Mouse (Mus musculus): ENCODE measurements around the gene Kcna2.

The Kcna2 gene

DNA sequence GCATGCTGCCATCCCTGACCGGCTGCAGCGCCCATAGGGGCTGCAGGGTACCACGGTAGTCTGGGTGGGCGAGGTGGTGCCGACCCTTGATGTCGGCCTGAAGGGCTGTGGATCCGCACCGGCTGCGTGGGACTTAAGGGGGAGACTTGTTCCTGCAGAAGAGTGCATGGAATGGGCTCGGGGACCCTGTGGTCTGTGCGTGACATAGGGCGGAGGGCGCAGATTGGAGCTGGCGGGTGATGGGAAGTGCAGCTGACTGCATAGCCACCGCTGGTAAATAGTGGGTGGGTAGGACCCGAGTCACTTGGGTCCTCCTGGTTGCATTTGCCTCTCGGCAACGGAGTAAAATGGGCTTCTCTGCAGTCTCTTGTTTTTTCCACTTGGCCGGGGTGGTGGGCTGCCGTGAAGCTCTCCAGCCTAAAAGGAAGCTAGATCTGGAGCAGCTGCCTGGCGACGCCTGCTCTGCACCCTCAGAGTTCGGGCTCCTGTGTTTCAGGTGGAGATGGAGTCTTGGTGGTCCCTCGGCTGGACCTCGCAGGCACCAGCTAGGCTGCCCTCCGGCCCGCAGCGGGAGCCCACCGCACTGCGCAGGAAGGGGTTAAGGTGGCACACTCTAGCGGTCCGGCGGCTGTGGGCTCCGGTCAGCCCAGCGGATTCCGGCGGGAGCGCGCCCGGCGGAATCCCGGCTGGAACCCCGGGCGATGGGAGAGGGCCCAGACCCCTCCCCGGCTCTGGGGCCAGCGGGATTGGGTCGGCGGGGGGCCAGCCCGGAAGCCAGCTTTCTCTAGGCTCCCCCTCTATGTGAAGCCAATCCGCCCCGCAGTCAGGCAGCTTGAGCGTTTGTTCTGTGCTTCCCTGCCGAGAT, 1.1 kb downstream of the Kcna2 start:
- peak; percentile 69 for DNase-seq (ENCODE audit: extremely low spot score, low spot score)

DNA sequence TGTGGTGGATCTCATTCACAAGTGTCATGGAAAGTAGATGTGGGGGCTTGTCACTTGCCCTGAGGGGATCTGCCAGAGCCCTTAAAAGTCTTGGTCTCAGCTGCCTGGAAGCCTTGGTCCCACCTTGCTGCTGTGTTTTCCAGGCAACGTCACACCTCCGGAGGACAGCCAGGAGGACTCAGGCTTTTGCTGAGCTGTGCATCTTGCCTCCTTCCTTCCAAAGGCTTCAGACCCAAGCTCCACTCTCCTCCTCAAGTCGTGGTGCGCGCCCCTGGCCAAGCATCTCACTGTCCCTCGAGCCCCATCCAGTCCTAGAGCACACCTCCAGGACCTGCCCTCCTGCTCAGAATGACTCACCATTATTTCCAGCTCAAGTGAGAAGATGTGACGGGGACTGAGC, 2.1 kb downstream of the Kcna2 start:
- DNase-seq (ENCODE audit: extremely low spot score, low spot score), result no peak

DNA sequence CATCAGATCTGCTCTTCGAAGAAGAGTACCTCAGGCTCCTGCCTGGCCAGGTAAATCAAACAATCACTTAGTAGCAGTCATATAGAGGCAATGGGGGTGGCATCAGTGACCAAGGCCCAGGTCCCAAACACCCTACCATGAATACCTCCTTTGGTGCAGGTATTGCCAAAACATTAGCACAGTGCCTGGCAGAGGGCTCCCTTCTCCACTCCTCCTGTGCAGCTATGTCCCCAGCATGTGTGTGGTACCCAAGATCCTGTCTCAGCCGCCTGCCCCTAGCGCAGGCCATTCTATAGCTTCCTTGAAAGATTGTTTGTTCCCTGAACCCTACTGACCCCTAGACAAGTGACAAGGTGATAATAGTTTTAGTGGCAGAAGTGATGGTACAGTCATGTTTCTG, 2.5 kb downstream of the Kcna2 start:
- no peak for DNase-seq (ENCODE audit: extremely low spot score, low spot score)

GRCm38 (mm10) chr3:107105986-107106385, 5.0 kb downstream of the Kcna2 start:
- no peak for DNase-seq (ENCODE audit: extremely low spot score, low spot score)

GRCm38 (mm10) chr3:107112498-107112897, 11.6 kb downstream of the Kcna2 start:
- no peak for DNase-seq (ENCODE audit: extremely low spot score, low spot score)

DNA sequence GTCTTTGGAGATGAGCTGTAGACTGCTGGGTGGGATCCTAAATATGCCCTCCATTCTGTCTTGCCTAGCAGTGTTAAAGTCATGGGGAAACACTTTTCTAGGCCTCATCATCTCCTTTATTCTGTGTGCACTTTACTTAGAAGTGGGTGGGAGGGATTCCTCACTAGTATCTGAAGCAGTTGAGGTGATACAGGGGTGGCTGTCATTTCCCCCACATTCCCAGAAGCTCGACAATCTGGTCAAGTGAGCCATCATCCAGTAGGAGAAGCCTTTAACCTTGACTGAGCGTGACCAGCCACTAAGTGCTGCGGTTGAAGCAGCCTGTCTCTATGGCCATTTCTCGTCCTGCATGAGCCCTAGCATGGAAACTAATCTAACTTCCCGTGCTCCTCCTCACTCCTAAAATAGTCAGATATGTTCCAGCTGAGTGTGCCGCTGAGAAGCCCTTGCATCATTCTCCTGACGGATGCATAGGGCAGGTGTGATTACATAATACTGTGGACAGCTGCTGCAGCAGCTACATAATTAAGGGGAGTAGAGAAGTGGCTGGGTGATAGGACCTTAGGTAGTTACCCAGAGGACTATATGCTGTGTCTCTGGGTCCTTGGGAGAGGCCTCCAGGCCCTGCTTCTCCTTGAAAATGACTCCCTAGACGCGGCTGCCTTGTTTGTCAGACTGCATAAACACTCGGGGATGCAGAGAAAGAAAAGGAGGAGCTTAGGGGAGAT, 12.2 kb downstream of the Kcna2 start:
- no peak for DNase-seq (ENCODE audit: extremely low spot score, low spot score)

- DNase-seq (ENCODE audit: extremely low spot score, low spot score), result no peak
Observed at GRCm38 (mm10) chr3:107113771-107114737, 13.1 kb downstream of the Kcna2 start.

- DNase-seq (ENCODE audit: extremely low spot score, low spot score), result no peak
Observed at GRCm38 (mm10) chr3:107114941-107115340, 14.0 kb downstream of the Kcna2 start.

GRCm38 (mm10) chr3:107115746-107116145, 14.8 kb downstream of the Kcna2 start:
- DNase-seq (ENCODE audit: extremely low spot score, low spot score), result no peak

- no peak for DNase-seq (ENCODE audit: extremely low spot score, low spot score)
Observed at GRCm38 (mm10) chr3:107119864-107120564, 19.1 kb downstream of the Kcna2 start.

DNA sequence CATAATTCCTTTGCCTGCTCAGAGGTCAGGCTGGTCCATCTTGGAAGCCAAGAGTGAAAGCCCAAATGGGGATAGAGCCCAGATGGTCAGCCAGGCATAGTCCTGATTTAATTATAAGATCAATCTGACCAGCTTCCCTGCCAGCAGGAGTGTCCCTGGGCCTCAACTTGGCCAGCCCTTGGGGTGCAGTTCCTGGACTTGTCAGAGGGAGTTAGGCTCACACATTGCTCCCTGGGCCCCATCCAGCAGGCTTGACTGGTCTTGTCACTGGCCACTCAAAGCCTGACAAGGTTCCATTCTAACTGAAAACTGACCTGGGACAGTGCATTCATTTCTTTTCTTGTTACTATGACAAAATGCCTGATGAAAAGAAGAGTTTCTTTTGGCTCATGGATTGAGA, 21.4 kb downstream of the Kcna2 start:
- no peak for DNase-seq (ENCODE audit: extremely low spot score, low spot score)

GRCm38 (mm10) chr3:107127667-107128066, 26.7 kb downstream of the Kcna2 start:
- no peak for DNase-seq (ENCODE audit: extremely low spot score, low spot score)

GRCm38 (mm10) chr3:107128421-107128820, 27.5 kb downstream of the Kcna2 start:
- no peak for DNase-seq (ENCODE audit: extremely low spot score, low spot score)

GRCm38 (mm10) chr3:107129251-107129650, 28.3 kb downstream of the Kcna2 start:
- no peak for DNase-seq (ENCODE audit: extremely low spot score, low spot score)

GRCm38 (mm10) chr3:107130661-107131326, 29.8 kb downstream of the Kcna2 start:
- no peak for DNase-seq (ENCODE audit: extremely low spot score, low spot score)

- DNase-seq (ENCODE audit: extremely low spot score, low spot score), result no peak
Observed at GRCm38 (mm10) chr3:107131846-107132245, 30.9 kb downstream of the Kcna2 start.

DNA sequence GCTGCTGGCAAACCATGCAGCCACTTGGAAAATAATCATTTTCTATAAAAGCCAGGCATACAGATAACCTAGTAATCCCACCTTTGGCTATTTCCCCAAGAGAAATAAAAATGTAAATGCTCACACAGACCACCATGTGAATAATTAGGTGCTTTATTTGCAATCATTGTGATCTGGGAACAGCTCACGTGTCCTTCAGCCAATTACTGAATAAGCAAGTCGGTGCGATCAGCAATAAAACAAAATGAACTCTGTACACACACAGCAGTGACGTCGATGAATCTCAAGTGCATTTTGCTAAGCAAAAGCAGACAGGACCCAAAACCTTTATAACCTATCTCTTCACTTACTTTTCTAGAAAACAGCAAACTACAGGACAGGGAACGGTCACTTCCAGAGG, 31.7 kb downstream of the Kcna2 start:
- DNase-seq (ENCODE audit: extremely low spot score, low spot score), result no peak

DNA sequence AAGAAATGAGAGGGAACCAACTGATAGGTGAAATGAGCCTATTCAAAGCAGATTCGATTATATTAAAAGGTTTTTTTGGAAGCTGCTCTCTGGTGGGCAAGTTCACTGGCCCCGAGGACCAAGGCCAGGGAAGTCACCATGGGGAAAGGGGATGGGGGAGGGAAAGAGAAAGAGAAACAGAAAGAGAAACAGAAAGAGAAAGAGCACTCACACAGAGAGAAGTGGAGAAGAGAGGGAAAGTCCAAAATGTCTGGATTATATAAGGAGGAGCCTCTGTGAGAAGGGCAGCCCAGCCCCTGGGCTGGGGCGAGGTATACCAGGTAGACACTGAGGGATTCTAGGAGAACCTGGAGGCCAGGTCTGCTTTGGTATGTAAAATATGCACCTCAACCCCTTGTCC, 33.5 kb downstream of the Kcna2 start:
- DNase-seq (ENCODE audit: extremely low spot score, low spot score), result no peak

DNA sequence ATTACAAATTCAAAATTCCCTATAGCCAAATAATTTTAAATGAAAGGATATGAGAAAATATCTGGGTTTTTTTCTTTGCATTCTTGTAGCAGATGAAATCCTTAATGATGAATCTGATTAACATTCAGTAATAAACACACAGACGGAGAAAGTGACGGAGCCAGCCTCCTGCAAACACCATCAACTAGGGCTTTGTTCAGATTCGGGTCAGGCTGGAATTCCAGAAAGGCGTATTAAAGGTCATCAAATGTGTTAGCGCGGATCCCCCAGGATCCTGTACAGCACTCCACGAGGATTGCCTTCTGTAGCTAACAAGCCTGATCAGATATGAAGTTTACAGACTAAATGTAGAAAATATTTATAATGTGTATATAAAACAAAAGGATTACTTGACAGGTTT, 46.2 kb downstream of the Kcna2 start:
- no peak for DNase-seq (ENCODE audit: extremely low spot score, low spot score)

- peak; percentile 16 for DNase-seq (ENCODE audit: extremely low spot score, low spot score)
Observed at GRCm38 (mm10) chr3:107149006-107149405, 48.1 kb downstream of the Kcna2 start.
